Mouse (Mus musculus) G1E-ER4 (cell line): Measurements from ENCODE around the gene Pml. TPM values are rescaled to one million over a fixed set of nuclear protein-coding genes. Genes with fewer than 3 reads are reported as not detected.
A peak's percentile ranks its signal among the peaks of the same experiment; 100 is the strongest.

Experiments used
- GATA1 ChIP-seq: IDR thresholded peaks from one replicate; pipeline ENCODE4 v1.8.0; 2012; ENCODE audit warnings: low read length, inconsistent platforms
- polyA plus RNA-seq: library from polyadenylated mRNA; stranded (reverse); fragments of >175 nt; gene quantifications from 2 replicates; pipeline ENCODE4 v1.2.3, GENCODE M21; 2012

Gene Pml
- polyA plus RNA-seq, 1 experiment: 193 TPM

- no peak for TF ChIP-seq GATA1
These were observed 25.2 kb downstream of the Pml start for GRCm38 (mm10) chr9:58224356-58224755.

- no peak for TF ChIP-seq GATA1
These were observed 29.2 kb downstream of the Pml start for GRCm38 (mm10) chr9:58220218-58220903.

- no peak for TF ChIP-seq GATA1
These were observed 31.0 kb downstream of the Pml start for GRCm38 (mm10) chr9:58218539-58218938.

DNA sequence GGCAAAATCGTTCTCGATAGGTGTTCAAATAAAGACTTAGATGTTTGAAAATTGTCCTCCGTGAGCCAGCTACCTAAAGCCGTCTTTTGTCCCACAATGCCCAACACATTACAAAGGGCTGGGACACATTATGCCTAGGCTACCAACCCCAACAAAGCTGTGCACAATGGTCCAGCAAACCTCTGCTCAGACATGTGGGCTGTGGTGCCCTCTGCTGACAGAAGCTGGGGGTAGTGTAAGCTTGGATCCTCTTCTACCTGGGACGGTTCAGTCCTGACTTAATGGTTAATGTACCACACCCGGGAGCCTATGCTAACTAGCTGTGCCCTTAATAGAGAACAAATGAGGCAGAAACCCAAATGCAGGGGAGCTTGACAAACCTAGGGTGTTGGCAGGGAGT lies 33.2 kb downstream of the Pml start:
- TF ChIP-seq GATA1: no peak

- TF ChIP-seq GATA1: no peak
These were observed 34.9 kb downstream of the Pml start for GRCm38 (mm10) chr9:58214519-58215180.

GRCm38 (mm10) chr9:58213865-58214264 lies 35.7 kb downstream of the Pml start:
- peak; percentile 14 for TF ChIP-seq GATA1

- TF ChIP-seq GATA1: no peak
These were observed 36.2 kb downstream of the Pml start for GRCm38 (mm10) chr9:58213377-58213776.

DNA sequence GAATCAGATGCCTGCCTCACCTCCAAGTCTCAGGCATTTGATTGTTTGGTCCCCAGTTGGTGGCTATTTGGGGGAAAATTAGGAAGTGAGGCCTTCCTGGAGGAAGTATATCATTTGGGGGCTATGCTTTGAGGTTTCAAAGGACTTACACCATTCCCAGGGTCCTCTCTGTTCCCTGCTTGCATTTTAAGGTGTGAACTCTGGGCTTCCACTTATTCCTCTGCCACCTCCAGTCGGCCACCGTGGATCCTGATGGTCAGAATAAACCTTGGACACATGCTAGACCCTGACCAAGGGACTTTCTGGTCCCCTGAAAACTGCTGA lies 39.3 kb downstream of the Pml start:
- no peak for TF ChIP-seq GATA1

- TF ChIP-seq GATA1: no peak
These were observed 39.9 kb downstream of the Pml start for GRCm38 (mm10) chr9:58209462-58210303.

- no peak for TF ChIP-seq GATA1
These were observed 43.6 kb downstream of the Pml start for GRCm38 (mm10) chr9:58206013-58206412.

- TF ChIP-seq GATA1: no peak
These were observed 45.1 kb downstream of the Pml start for GRCm38 (mm10) chr9:58204448-58205000.

DNA sequence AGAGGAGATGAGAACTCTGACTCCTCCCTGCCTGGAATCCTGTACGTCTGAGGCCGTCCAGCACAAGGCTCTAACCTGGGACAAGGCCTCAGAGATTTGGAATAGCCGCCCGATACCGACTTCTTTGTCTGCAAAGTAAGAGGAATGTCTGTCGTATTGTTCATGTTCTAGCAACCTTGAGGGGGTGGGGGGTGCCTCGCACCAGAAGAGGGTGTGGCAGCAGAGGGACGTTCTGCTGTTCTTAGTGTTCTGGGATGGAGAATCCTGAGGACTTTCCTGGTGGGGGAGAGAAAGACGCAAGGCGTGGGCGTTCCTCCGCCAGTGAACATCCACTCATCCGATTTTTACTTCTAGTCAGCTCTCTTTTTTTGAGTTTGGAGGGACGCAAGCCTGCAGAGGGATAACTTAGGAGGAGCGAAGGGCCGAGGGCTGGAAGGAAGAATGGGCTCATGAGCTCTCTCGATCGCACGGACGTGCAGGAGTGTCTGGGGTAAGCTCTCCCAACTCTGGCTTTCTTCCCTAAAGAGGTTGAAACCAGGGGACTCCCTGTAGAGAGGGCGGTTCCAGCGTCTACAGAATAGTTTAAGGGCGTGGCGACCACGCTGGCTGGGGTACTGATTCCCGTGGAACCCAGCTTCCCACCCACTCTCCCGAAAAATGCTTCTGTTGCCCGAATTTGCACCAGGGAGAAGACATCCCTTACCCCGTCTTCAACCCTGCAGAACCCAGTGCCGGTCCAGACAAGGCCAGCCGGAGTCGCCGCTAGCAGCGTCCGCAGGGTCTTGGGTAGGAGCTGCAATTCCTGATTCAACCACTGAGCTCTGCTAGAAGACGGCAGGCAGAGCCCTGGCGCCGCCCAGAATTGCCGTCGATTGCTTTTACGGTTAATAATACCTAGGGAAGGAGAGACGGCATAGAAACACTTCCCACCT lies 45.8 kb downstream of the Pml start, which contains the start of the genes Islr and Islr2:
TSS of gene Islr (minus strand) at position 791 of the 932 bp plus-strand sequence.
TSS of gene Islr2 (minus strand) at position 804 of the 932 bp plus-strand sequence.
- no peak for TF ChIP-seq GATA1

GRCm38 (mm10) chr9:58202676-58203453 lies 46.7 kb downstream of the Pml start:
- TF ChIP-seq GATA1: no peak
